Mouse (Mus musculus): ENCODE measurements at regions not wholly inside any gene's neighbourhood (a gene's known extent, or its start where the extent isn't known, plus 50 kb on each side); places are given as distances from the start of the nearest gene placed in this dataset.

DNA sequence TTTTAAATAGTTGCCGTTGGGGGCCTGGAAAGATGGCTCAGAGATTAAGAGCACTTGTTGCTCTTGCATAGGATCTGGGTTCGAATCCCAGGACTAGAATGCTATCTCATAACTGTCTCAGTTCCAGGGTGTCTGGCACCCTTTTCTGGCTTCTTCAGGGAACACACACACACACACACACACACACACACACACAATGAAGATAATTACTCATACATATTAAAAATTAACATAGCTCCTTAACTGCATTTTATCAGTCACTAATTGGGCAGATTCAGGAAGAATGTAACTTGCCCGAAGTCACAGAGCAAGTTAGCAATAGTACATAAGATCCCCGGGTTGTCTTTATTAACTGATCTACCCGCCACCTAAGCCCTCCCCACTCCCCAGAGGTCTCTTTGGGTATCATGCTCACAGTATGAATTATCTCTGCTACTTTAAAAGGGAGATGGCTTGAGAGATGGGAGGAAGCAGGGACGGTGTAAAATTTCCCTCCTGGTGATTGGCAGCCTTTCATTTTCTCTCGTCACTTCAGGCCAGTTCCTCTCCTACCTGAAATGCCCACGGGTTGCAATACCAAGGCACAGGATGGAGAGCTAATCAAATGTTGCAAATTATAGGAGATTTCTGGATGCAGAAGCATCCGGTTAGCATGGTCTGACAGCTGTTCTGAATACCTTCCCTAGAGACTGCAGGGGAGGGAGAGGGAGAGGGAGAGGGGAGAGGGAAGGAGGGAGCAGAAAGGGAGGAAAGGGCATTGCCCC, 258.3 kb downstream of the Cd83 start:
- DNase-seq, result no peak

DNA sequence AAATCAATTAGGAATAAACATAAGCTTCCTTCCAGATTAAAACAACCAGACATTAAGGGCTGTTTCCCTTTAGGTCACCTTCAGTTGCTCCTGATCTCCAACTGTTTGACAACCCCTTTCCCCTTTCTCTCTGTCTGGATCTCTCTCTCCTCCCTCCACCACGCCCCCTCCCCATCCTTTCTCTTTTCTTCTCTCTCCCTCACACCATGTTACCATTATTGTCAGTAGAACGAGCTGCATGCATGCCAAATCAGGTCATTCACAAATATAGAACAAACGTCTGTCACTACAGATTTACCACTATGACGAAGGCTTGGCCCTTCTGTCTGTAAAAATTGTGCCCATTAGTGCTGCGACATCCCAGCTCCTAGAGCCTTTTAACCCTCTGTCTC, 258.9 kb downstream of the Cd83 start:
- DNase-seq, result no peak

DNA sequence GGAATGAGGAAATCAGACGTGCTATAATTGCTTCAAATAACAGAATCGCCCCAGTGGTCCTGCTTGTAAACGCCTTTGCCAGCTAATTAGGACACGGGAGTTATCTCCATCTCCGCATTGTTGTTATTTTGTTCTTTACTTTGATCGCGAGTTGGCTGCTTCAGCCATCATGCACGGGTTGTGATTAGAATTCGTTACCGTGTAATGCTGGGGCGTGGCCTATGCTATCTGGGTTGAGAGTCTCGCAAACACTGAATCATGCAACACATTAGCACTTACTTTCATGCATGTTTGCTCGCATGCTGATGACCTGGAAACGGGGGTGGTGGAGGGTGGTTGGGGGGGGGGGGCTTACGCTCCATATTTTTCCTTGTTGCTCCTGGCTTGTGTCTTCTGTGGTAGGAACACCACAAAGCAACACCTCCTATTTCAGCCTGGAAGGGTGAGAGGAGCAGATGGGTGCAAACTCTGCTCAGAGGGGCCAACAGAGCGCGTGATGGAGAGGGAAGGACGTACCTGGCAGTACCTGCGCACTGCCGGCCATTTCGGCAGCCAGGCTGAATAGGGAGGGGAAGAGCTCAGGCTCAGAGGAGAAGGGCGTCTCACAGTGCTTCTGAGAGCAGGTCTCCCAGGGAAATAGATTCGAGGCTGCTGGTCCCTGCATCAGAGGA, 260.1 kb downstream of the Cd83 start:
- no peak for DNase-seq

DNA sequence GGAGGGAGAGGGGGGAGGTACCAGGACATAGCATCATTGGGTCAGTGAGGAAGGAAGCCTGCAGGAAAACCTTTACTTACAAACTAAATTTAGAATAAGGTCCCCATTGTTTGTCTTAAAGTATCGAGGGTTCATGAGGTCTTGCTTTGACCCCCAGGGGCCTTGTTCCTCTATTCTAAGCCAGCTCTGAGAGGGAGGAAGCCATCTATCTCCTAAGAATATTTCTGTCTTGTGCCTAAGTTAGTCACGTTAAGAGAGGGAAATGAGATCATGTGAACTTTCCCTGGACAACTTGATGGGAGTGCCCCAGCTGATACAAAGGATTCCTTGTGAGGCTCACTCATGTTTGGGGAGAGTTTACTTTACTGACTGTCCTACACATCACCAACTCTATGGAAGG, 261.9 kb downstream of the Cd83 start:
- DNase-seq, result no peak

DNA sequence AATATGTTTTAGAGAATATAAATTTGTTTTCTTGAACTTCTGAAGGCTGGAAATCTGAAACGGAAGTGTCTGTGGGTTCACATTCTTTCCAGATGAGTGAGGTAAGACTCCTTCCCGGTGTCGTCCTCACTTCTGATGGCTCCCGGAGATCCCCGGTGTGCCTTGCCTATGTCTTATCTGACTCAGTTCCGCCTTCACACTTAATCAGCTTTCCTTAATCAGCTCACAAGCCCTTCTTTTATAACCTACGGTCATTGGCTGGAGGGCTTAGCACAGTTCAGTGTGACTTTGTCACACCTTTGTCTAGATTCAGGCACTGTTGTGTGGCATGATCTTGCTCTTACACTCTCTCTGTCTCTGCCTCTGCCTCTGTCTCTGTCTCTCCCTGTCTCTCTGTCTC, 269.6 kb downstream of the Cd83 start:
- DNase-seq, result no peak

DNA sequence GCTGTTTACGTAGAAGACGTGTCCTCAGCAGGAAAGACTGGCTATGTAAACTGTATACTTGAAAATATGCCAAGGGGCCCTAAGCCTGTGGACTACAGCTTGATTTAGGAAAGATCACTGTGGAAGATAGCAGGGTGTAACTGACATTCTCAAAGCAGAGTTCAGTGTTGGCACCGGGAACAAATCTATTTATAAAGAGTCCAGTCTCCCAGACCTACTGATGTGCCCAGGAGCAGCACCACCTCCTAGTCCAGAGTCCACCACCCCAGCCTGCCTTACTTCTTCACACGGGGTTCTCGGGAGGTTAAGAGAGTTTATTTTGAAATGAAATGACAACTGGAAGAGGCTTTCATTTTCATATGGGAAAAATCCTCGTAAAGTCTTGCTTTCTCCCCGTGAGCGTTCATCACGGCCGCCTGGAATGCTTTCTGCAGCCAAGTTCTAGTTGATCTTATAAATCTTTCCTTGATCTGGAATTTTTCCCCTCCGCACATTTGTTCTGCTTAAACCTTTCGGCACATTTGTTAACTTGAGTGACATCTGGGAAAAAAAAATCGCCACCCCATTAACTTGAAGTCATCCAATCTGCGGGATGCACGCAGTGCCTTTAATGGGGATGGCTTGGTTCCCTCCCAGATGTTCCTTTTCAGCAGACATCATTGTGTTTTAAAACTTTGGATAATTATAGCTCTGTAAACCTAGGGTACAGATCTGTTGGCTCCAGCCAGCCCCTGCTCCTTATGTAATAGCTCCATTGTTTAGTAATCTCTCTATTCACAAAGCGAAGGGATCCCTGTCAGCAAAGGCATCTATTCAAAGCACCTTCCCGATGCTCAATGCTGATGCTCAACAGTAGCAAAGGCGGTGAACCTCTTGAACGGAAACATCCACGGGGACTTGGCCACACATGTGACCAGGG, 271.3 kb downstream of the Cd83 start:
- DNase-seq, result no peak

DNA sequence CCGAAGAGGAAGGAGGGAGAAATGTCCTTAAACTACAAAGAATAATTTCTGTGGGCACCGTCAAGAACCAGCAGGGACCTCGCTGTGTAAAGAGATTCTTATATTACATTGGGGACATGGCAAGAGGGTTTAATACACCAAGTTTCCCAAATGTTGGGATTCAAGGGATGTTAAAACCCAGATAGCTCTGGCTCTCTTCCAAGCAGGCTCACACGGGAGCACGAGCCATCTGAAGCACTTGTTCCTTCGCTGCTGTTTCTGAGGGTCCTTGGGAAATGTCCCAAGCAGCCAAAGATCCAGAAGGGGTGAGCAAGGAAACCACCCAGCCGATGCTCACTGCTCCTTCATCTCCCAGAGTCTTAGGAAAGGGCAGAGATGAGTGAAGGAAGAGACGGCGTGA, 272.1 kb downstream of the Cd83 start:
- DNase-seq, result no peak

DNA sequence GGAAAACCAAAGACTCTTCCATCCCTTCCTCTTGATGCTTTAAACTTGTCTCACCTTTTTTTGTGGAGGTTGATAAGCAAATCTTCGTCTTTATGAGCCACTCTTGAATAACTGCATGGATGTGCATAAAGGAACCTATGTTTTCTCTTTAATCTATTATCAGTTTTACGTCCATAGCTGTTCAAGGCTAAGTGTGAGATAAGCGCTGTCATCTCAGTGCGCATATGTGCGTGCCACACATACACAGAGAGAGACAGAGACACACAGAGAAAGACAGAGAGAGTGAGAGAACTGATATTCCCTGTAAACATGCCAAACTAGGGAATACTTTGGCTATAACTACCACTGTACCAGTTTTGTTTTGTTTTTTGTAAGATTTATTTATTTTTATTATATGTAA, 273.0 kb downstream of the Cd83 start:
- no peak for DNase-seq

DNA sequence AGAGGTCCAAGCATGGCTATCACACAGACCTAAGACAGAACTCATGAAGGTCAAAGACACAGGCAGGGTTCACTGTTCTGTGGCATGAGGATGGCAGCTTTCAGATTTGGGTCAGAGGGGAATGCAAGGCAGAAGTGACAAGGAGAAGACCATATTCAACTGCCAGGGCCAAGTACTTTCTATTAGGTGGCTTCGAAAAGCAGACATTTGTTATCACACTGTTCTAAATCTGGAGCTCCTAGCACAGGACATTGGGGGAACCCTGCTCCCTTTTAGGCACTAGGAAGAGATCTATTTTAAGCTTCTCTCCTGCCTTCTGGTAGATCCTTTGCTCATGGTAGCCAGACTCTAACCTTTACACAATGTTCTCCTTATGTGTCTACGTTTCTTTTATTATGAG, 273.7 kb downstream of the Cd83 start:
- DNase-seq, result no peak

DNA sequence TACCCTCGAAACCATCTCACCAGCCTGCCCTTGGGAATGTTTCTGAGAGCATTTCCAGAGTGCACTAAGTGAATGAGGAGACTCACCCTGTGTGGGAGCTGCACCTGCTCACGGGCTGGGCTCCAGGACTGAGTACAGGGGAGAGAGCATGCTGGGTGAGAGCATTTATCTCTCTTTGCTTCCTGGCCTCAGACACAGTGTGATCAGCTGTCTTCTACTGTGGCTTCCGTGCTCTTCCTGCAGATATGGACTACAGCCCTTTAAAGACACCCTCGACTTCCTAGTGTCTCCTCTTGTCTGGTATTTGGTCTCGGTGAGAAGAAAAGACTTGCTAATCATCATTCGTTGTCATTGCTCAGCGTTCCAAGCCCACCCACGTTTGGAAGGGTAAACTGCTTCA, 274.9 kb downstream of the Cd83 start:
- DNase-seq, result no peak

DNA sequence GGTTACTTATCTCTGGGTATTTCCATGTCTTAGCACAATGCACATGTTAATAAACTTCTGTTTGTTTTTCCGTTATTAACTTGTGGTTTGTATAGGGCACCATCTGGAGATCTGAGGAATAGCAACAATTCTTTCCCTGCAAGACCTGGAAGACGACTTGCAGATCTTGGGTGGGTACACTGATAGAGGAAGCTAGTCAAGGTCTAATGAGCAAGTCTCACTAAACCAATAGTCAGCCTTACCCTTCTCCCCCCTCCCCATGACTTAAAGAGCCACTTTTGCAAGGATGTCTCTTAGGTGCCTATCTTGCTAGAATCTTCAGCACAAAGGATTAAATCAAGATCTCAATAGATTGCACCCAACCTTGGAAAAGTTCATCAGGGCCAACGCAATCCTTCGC, 276.7 kb downstream of the Cd83 start:
- DNase-seq, result no peak

DNA sequence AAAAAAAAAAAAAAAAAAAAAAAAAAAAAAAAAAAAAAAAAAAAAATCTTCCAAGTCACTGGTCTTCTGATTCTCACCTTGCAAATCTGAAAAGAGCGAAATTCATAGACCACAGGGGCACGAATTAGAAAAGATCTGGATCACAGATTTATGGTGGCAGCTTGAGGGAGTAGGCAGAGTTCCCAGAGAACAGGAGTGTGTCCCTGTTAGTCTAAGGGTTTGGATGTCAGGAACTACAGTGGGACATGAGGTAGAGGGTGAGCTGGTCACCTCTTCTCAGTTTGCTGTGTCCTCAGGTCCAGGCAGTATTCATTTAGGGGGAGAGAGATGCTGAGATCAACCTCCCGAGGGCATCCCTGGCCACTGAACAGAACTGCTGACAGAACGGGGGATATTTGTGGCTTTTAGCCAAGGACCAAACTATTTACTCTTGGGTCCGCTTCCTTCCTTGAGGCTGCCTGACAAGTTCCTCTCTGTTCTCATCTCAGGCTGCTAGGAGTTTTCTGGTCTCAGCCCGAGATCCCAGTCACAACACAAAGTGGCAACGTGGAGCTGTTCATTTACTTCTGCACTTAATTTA, 277.2 kb downstream of the Cd83 start:
- no peak for DNase-seq

DNA sequence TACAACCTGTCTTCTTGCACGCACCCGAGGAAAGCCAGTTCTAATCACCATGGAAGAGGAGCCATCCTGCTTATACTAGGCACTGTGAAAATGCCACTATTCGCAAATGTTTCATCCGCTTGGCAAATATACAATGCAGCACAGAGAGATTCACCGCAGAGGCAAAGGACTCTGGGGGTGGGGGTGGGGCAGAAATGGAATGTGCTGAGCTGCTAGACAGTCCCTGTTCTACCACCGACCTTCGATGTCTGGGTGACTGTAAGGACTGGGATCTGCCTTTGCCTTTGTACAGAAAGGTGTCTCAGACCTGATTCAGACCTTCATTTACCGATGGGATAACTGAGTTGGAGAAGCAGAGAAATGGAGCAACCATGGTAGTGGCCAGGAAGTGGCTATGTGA, 278.7 kb downstream of the Cd83 start:
- DNase-seq, result no peak

DNA sequence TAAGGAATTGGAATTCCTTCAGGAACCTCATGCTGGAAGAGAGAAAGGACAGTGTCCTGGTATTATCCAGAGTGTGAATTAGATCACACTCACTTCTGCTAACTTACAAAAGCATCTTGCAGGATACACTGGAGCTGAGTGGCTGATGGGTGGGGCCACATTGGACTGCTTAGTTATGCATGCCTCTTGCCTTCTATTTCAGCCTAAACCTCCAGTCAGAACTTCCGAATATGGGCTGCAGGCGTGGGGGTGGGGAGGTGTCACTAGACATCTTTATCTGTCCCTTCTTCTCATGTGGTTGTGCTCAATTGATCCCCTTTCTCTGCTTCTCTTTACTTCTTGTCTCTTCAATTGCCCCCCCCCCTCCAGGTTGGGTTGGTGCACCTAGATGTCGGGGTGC, 279.5 kb downstream of the Cd83 start:
- no peak for DNase-seq

DNA sequence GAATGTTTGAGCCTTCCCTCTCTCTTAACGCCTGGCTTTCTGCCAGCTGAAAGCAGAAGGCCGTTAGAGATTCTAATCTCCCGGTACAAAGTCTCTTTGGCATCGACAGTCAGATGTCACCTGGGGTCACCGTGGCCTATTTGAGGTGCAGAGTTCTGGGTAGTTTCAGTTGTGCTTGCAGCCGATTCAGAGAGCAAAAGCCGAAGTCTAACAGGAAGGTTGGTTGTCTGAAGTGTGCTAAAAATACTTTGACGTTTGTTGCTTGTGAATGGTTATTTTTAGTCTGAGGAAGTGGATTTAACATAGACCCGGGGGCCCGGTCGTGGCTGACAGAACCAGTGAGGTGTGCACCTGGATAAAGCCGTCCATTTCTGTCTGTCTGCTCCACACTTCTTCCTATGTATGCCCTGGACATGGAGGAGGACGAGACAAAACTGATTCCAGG, 281.2 kb downstream of the Cd83 start:
- no peak for DNase-seq

DNA sequence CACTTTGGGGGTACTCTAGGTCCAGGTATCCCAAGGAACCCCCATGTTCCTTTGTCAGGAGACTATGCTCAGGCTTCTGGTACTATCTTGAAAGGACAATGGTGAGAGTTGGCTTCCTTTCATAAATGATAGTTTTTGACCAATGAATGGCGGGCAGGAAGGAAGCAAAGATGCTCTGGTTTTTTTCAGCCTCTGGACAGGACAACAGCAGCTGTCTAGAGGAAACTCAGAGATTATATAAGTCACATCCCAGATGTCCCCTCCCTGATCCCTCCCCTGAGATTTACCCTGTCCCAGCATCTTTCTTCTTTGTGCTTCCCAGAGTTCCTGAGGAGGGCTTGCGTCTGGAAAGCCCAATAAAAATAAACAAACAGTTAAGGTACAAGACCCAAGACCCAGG, 282.7 kb downstream of the Cd83 start:
- no peak for DNase-seq

DNA sequence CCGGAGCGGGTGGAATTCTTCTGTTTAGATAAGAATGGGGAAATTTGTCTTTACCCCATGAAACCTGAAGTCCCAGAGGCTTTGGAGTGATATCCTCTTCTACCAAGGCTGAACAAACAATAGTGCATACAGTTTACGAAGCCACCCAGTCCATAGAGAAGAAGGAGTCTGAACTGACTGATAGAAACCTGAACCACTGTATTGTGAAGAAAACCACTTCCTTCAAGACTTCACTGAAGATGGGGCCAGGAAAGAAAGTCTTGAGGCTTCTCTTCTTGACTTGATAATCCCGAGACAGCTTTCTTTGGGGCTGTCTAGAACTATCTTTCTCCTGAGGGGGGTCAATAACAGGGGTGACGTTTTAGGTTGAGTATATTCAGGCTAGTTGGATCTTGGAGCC, 284.4 kb downstream of the Cd83 start:
- no peak for DNase-seq

DNA sequence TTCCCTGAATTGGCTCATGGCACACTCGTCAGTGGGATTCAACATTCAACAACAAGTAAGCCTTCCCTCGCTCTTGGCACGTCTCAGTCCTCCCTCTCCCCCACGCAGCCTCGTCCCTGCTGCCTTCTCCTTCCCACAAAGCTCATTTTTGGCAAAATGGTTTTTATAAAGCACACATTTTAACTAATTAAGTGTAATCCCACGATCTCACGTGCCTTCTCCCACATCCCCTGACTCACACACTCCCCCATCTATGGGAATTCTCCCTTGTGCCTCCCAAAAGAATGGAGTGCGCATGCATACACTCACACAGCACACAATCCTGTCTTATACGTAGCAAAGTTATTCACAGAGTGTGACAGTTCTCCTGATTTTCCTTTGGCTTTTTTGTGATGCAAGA, 288.5 kb downstream of the Cd83 start:
- no peak for DNase-seq

DNA sequence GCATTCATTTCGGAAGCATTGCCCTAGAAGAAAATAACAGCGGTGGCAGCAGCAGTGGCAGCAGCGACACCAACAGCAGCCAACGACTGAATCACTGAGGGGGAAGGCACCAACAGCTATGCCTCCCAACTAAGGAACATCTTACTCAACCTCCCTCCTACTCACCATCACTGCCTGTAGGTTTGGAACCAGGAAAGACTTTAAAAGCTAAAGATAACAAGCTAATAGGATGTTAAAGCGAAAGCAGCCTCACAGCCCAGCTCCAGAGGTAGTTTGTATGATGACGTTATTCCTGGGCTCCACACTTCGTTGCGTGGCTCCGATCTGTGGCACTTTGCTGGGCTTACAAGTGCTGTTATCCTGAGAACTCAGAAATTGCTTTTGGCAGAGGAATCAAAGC, 289.6 kb downstream of the Cd83 start:
- no peak for DNase-seq

DNA sequence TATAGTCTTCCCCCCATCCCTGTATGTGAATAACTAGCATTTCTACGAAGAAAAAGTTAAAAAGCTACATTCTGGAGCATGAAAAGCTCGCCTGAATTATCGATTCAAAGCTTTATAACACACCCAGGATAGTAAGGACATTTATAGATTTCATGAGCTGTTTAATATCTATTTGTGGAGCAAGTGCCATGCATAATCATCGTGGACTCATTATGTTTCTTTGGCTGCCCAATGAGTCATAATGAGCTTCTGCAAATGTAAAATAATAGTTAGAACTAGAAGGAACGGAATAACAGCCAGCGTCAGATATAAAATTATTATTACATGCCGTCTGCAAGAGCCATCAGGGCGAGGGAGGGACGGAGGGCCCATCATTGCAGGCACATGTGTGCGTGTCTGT, 292.4 kb downstream of the Cd83 start:
- no peak for DNase-seq

DNA sequence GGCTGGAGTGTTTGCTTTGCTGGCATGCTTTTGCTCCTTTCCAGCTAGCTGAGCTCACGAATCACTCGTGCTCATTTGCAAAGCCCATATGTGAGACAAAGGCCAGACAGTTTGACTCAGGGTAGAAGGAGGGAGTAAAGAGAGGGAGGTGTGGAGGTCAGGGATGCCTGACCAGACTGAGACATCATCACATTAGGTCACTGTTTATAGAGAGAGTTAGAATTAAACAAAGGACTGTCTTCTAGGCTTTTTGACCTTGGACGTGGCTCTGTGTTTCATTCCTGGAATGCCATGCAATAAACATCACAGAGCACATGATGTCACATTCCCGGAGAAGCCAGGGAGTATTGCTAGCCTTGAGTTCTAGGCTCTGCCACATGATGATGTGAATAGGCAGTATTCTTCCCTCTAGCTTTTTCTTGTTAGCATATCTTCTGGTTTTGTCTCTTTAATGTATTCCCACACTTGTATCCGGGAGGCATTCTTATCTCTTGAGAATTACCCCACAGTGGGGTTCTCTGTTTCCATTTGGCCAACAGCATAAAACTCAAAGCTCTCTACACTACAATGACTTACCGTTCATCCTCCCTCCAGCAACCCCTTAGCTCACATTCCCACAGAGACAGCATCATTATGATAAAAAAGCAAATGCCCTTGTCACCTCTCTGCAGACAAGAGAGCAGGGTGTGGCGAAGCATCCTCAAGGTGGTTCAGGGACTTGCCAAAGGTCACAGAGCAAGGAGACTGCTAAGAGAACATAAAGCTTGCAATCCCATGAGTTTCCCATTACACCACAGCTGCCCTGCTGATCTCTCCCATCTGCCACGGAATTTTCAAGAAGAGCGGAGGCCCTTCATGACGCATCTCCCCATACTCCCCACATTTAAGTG, 301.3 kb downstream of the Cd83 start:
- no peak for DNase-seq

DNA sequence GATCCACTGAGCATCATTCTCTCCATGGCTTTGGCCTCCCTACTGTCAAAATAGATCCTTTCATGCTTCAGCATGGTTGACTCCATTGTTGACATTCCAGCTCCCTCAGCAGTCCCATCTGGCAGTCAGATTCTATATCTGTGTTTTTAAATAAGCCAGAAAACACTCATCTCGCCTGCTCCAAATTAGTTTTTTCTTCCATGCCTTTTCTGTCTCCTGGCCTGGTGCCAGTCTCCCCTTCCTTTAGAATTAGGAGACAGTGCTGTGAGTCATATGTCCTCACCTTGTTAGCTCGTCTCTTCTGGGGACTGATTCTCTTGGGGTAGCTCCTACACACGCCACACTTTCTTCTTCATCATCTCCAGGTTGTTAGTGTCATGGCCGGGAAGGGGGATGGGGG, 302.2 kb downstream of the Cd83 start:
- DNase-seq, result peak; percentile 60

Data from right cerebral cortex, postnatal 4 days (tissue).